Mouse (Mus musculus) forebrain, embryonic 15.5 days (tissue): ENCODE data around the gene Pik3cd. TPM values are rescaled to one million over a fixed set of nuclear protein-coding genes. Genes with fewer than 3 reads are reported as not detected.

ENCODE experiments used
- ATAC-seq: fragments of 200-750 bp; cut with Nextera tagmentation; replicated peaks from 2 replicates; pipeline ENCODE4 v1.8.0; 2017; ENCODE audit warnings: mild to moderate bottlenecking, moderate TSS enrichment, moderate library complexity
- H3K27ac ChIP-seq: fragments of 300-500 bp; sonication (generic); replicated peaks from 2 replicates; pipeline ENCODE4 v1.5.1; 2015; ENCODE audit warnings: mild to moderate bottlenecking, inconsistent platforms
- H3K27me3 ChIP-seq: fragments of 300-500 bp; sonication (generic); 2 replicates; pipeline ENCODE4 v1.6.1; 2015; ENCODE audit warnings: inconsistent platforms
- H3K36me3 ChIP-seq: fragments of 300-500 bp; sonication (generic); 2 replicates; pipeline ENCODE4 v1.6.1; 2015; ENCODE audit warnings: mild to moderate bottlenecking, inconsistent platforms
- H3K4me1 ChIP-seq: fragments of 300-500 bp; sonication (generic); 2 replicates; pipeline ENCODE4 v1.6.1; 2015; ENCODE audit warnings: inconsistent platforms
- H3K4me2 ChIP-seq: fragments of 300-500 bp; sonication (generic); replicated peaks from 2 replicates; pipeline ENCODE4 v1.6.1; 2015; ENCODE audit warnings: mild to moderate bottlenecking, inconsistent platforms
- H3K4me3 ChIP-seq: fragments of 300-500 bp; sonication (generic); 2 replicates; pipeline ENCODE4 v1.5.1; 2015; ENCODE audit warnings: mild to moderate bottlenecking, inconsistent platforms
- H3K9ac ChIP-seq: fragments of 300-500 bp; sonication (generic); replicated peaks from 2 replicates; pipeline ENCODE4 v1.6.1; 2015; ENCODE audit warnings: mild to moderate bottlenecking, inconsistent platforms
- H3K9me3 ChIP-seq: fragments of 300-500 bp; sonication (generic); 2 replicates; pipeline ENCODE4 v1.6.1; 2016; ENCODE audit warnings: inconsistent platforms
- WGBS: fragments of 180-500 bp; shearing (Covaris S2); methylation state at CpG from one replicate; pipeline ENCODE4 v1.1.7; 2015; ENCODE audit warnings: mixed read lengths; 5-methylcytosine and 5-hydroxymethylcytosine counted together
- polyA plus RNA-seq: library from polyadenylated mRNA; unstranded; fragments of >200 nt; fragmentation: Nextera tagmentation; extraction: Ambion mirVana; gene quantifications from 2 replicates; pipeline ENCODE4 v1.2.1, GENCODE M21; 2015

The Pik3cd gene
- polyA plus RNA-seq, 1 experiment from 2014 or later = 18.2 TPM

DNA sequence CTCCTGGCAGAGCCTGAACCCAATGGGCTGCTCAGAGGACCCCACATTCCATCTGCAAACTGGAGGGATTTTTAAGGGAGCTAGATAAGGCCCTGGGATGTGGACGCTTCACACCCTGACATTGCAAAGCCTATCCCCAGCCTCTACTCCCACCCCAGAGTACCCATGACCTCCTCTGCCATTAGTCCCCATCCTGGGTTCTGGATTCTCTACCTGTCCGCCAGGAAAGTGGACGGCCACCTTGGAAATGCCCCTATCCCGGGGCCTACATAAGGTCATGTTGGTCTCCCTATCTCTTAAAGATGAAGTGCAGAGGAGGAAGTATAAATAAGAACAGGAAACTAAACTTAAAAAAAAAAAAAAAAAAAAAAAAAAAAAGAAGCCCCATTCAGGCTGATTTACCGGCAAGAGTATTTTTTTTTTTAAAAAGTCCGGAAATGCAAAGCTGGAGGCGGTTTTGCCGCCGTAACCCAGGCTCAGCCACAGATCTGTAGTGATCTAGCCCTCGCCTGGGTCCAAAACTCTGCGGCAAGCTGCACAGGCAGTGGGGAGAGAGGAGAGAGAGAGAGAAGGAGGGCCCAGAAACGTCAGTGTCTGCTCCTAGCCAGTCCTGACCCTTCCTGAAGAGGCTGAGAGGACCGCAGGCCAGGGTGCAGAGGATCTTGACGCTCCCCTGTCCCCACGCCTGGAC, 4.7 kb downstream of the Pik3cd start:
- ATAC-seq = peak; percentile 46; the same call in 1 of the 2 replicates
- peaks cover 9% of the 10 kb centered on the region for H3K4me1 ChIP-seq
- peak overlapping the region; percentile 48 for H3K4me3 ChIP-seq
- H3K9me3 ChIP-seq = no peaks in the 10 kb centered on the region
- H3K27me3 ChIP-seq = 0 out of 2 replicates have a peak, but pooled peaks cover 3% of the 10 kb centered on the region
- H3K27ac ChIP-seq = no peak overlapping the region
- no peaks in the 10 kb centered on the region for H3K36me3 ChIP-seq
- peak overlapping the region; percentile 57 for H3K9ac ChIP-seq
- WGBS = 32% methylated on average over 15 of the region's 15 CpGs
- peak overlapping the region; percentile 87 for H3K4me2 ChIP-seq

DNA sequence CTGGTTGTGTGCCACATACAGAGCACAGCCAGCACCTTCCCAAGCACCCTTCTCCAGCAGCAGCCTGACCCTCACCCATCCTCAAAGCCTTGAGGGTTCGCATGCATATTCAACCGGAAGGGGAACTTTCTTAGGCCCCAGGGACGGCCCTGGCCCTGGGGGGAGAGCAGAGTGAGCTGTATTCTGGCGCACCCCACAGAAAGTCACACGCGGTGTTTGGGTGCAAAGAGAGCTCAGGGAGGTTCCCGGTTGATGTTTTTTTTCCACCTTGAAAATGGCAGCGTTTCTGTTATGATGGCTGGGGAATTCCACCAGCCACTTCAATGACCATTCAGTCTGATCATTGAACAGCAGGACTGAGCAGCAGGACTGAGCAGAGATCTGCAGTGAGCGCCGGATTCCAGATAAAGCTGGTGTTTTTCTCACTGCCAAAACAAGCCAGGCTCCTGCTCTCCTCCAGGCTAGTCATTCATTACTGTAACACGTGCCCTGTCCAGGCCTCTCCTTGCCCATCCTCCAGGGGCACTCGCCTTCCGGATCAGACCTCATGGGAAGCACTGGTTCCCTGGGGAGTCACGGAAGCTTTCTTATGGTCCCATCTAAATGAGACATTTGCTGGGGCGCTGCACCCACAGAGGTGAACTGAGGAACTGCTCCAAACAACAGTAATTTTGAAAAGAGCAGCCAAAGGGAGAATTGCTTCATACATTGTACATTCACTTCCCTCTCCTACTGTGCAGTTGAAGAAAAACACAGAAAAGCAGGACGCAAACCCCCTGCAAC, 6.0 kb downstream of the Pik3cd start:
- H3K9ac ChIP-seq = no peak overlapping the region
- H3K27ac ChIP-seq = no peak overlapping the region
- H3K9me3 ChIP-seq = no peaks in the 10 kb centered on the region
- WGBS = 35% methylated on average over 16 of the region's 16 CpGs
- ATAC-seq = no peak
- H3K27me3 ChIP-seq = 0 out of 2 replicates have a peak, but pooled peaks cover 3% of the 10 kb centered on the region
- no peaks in the 10 kb centered on the region for H3K36me3 ChIP-seq
- H3K4me1 ChIP-seq = peaks cover 9% of the 10 kb centered on the region
- no peak overlapping the region for H3K4me3 ChIP-seq
- no peak overlapping the region for H3K4me2 ChIP-seq

DNA sequence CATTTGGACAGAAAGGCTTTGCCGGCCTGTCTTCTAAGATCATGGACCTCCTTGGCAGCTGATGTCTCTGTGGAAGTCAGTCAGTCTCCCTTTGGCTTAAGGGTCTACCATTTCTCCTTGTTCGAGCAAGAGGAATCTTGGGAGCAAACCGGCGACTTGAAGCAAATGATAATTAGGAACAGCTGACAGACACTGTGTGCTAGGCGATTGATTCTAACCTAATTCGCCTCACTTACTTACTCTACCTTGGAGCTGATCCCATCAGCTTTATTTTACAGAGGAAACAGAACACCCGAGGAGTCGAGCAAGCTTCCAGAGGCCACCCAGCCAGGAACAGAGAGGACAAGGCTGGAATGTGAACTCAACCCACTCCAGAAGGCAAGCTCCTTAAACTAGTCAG, 11.0 kb downstream of the Pik3cd start:
- no peak overlapping the region for H3K9ac ChIP-seq
- no peak overlapping the region for H3K4me2 ChIP-seq
- H3K9me3 ChIP-seq = no peaks in the 10 kb centered on the region
- no peak overlapping the region for H3K4me3 ChIP-seq
- 76% methylated on average over 8 of the region's 8 CpGs for WGBS
- no peak for ATAC-seq
- no peaks in the 10 kb centered on the region for H3K36me3 ChIP-seq
- H3K27ac ChIP-seq = no peak overlapping the region
- no peaks in the 10 kb centered on the region for H3K27me3 ChIP-seq
- no peaks in the 10 kb centered on the region for H3K4me1 ChIP-seq

- no peak for ATAC-seq
- WGBS = 90% methylated on average over 8 of the region's 8 CpGs
- H3K4me2 ChIP-seq = no peak overlapping the region
- H3K36me3 ChIP-seq = no peaks in the 10 kb centered on the region
- no peak overlapping the region for H3K27ac ChIP-seq
- H3K4me1 ChIP-seq = no peaks in the 10 kb centered on the region
- H3K9me3 ChIP-seq = no peaks in the 10 kb centered on the region
- no peak overlapping the region for H3K4me3 ChIP-seq
- no peak overlapping the region for H3K9ac ChIP-seq
- no peaks in the 10 kb centered on the region for H3K27me3 ChIP-seq
These were observed 11.5 kb downstream of the Pik3cd start for GRCm38 (mm10) chr4:149690828-149691280.

- H3K27me3 ChIP-seq = no peaks in the 10 kb centered on the region
- no peak overlapping the region for H3K9ac ChIP-seq
- ATAC-seq = no peak
- H3K27ac ChIP-seq = no peak overlapping the region
- no peaks in the 10 kb centered on the region for H3K9me3 ChIP-seq
- no peaks in the 10 kb centered on the region for H3K4me1 ChIP-seq
- WGBS = 83% methylated on average over 12 of the region's 12 CpGs
- H3K4me2 ChIP-seq = no peak overlapping the region
- H3K36me3 ChIP-seq = no peaks in the 10 kb centered on the region
- no peak overlapping the region for H3K4me3 ChIP-seq
These were observed 12.3 kb downstream of the Pik3cd start for GRCm38 (mm10) chr4:149689822-149690700.

GRCm38 (mm10) chr4:149688861-149689260, 13.5 kb downstream of the Pik3cd start:
- H3K27me3 ChIP-seq = no peaks in the 10 kb centered on the region
- H3K4me2 ChIP-seq = no peak overlapping the region
- no peak overlapping the region for H3K4me3 ChIP-seq
- 76% methylated on average over 14 of the region's 14 CpGs for WGBS
- H3K36me3 ChIP-seq = no peaks in the 10 kb centered on the region
- no peak overlapping the region for H3K9ac ChIP-seq
- no peaks in the 10 kb centered on the region for H3K4me1 ChIP-seq
- no peak overlapping the region for H3K27ac ChIP-seq
- H3K9me3 ChIP-seq = no peaks in the 10 kb centered on the region
- no peak for ATAC-seq

DNA sequence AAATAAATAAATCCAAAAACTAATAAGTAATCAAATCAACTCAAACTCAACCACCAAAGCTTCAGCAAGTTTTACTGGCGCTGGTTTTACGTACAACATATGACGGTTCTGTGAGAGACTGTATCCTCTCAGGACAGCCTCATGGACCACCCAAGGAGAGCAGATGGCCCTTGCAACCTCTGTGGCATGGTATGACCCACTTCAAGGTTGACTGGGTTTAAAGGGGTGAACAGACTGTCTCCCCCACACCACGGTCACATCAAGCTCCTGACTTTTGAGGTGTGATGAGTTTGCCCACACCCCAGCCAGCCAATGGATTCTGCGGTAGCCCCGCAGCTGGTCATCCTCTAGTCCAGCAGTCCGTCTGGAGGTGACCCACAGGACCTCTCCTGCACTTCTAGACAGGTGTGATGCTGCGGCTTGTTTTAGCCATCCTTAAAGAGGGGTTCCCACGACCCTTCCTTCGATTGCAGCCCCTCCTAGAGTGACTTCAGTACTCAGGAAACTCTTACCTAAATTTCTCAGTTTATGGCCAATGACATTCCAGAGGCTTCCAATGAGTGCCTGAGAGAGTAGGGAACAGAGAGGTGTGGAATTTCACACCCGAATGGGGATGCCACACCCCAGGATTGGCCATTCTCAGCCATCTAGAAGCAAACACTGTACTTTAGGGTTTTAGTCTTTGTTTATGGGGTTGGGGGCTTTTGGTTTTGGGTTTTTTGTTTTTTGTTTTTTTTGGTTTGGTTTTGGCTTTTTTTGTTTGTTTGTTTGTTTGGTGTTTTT, 17.3 kb downstream of the Pik3cd start:
- Histone ChIP-seq H3K4me2 (no peak overlapping the region), H3K9ac (no peak overlapping the region), H3K4me3 (no peak overlapping the region), H3K27ac (no peak overlapping the region), H3K36me3 (no peaks in the 10 kb centered on the region), H3K9me3 (no peaks in the 10 kb centered on the region), H3K27me3 (peaks cover 3% of the 10 kb centered on the region; the same call in 1 of the 2 replicates), H3K4me1 (no peaks in the 10 kb centered on the region)
- WGBS = 83% methylated on average over 11 of the region's 11 CpGs
- ATAC-seq = no peak

DNA sequence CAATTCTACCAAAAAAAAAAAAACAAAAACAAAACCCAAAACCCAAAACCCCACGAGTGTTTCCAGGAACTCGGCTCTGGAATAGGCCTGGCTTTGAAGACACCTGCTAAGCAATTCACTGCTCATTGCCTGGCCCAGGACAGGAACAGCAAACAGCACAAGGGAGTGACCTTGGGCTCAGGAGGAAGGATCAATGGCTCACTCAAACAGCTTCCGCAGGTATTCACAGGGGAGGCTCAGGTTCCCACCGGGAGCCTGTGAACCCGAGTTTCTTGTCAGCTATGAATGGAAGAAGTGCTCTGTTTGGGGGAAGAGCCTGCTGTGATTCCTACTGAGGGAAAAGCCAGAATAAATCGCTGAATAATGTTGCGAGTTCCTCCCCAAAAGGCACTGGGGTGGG, 18.5 kb downstream of the Pik3cd start:
- H3K4me2 ChIP-seq = no peak overlapping the region
- 12% methylated on average over 7 of the region's 7 CpGs for WGBS
- peaks cover 3% of the 10 kb centered on the region; the same call in 1 of the 2 replicates for H3K27me3 ChIP-seq
- H3K4me3 ChIP-seq = no peak overlapping the region
- no peaks in the 10 kb centered on the region for H3K9me3 ChIP-seq
- no peaks in the 10 kb centered on the region for H3K36me3 ChIP-seq
- no peak overlapping the region for H3K9ac ChIP-seq
- no peaks in the 10 kb centered on the region for H3K4me1 ChIP-seq
- ATAC-seq = no peak
- no peak overlapping the region for H3K27ac ChIP-seq

- H3K4me2 ChIP-seq = no peak overlapping the region
- H3K36me3 ChIP-seq = no peaks in the 10 kb centered on the region
- WGBS = 84% methylated on average over 11 of the region's 11 CpGs
- H3K4me1 ChIP-seq = peaks cover 10% of the 10 kb centered on the region
- H3K27ac ChIP-seq = no peak overlapping the region
- H3K9ac ChIP-seq = no peak overlapping the region
- H3K4me3 ChIP-seq = no peak overlapping the region
- H3K9me3 ChIP-seq = no peaks in the 10 kb centered on the region
- ATAC-seq = no peak
- H3K27me3 ChIP-seq = peaks cover 3% of the 10 kb centered on the region; the same call in 1 of the 2 replicates
These were observed 23.2 kb downstream of the Pik3cd start for GRCm38 (mm10) chr4:149679056-149679770.

DNA sequence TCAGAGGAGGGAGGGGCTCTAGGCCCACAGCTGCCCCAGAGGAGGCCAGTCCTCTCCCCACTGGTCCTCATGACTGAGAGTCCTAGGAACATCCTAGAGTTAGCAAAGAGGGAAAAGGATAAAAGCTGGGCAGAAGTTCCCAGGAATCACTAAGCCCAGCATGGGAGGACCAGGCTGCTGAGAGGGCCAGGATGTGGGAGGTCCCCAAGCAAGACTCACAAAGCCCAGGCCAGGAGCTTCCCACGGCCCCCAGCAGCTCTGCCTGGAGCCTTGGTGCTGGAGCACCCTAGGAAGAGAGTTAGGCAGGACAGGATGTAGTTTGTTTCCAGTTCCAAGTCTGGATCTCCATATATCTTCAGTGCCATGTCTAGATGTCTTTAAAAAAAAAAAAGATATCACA, 24.4 kb downstream of the Pik3cd start:
- Histone ChIP-seq H3K36me3 (no peaks in the 10 kb centered on the region), H3K4me3 (no peak overlapping the region), H3K27ac (no peak overlapping the region), H3K4me2 (no peak overlapping the region), H3K27me3 (peaks cover 6% of the 10 kb centered on the region; the same call in 1 of the 2 replicates), H3K9ac (no peak overlapping the region), H3K9me3 (no peaks in the 10 kb centered on the region), H3K4me1 (peaks cover 10% of the 10 kb centered on the region)
- ATAC-seq = no peak
- WGBS = 53% methylated on average over 1 of the region's 1 CpGs
